Mouse (Mus musculus) kidney, adult 2 months (tissue): ENCODE results near the gene Blzf1.

ENCODE experiments used
- CTCF ChIP-seq: fragments of 200-500 bp; conservative IDR thresholded peaks from 2 replicates; pipeline ENCODE4 v1.5.1; 2011; ENCODE audit warnings: low read depth, mild to moderate bottlenecking, control low read depth, low read length, moderate library complexity, mixed read lengths; ENCODE audit not compliant: insufficient read depth, insufficient read length
- POLR2A ChIP-seq: fragments of 200-500 bp; IDR thresholded peaks from one replicate; pipeline ENCODE4 v1.6.1; 2011; ENCODE audit warnings: low read depth, low read length, control low read depth

- TF ChIP-seq CTCF (no peak), POLR2A (no peak)
These were observed 15.8 kb upstream of the Blzf1 start for GRCm38 (mm10) chr1:164322987-164323650.
